11 mouse cellular contexts compared by ENCODE assay signal in genomic region chr13:46703138-46703537, GRCm38 (mm10). TPM values are rescaled to one million over a fixed set of nuclear protein-coding genes. Genes with fewer than 3 reads are reported as not detected.
DNase-seq lines count a peak whose midpoint lies in the region; ATAC-seq and TF ChIP-seq lines count a peak whose summit lies in the region.
"Had no signal": no experiment of that assay in that cellular context is flagged by ENCODE, and none has a peak within 500 bp of the region (broad histone marks: within the 10 kb centered on the region; RNA-seq: fewer than 3 reads in every experiment).

No protein-coding gene starts in this region.

- no peak overlapping the region for H3K4me2 ChIP-seq in forebrain, embryonic 14.5 days (ENCODE audit: low read length)
- no peak overlapping the region for H3K4me2 ChIP-seq in forebrain, embryonic 11.5 days (ENCODE audit: low read depth, low read length, severe bottlenecking)
- H3K4me2 ChIP-seq in liver, embryonic 14.5 days (ENCODE audit: low read depth), result no peak overlapping the region
- H3K4me2 ChIP-seq: midbrain, embryonic 12.5 days had no signal

- H3K27ac ChIP-seq in forebrain, embryonic 14.5 days (ENCODE audit: low read depth, low read length), result no peak overlapping the region
- H3K27ac ChIP-seq in forebrain, embryonic 11.5 days (ENCODE audit: low read depth, low read length), result no peak overlapping the region
- no peak overlapping the region for H3K27ac ChIP-seq in liver, embryonic 14.5 days
- H3K27ac ChIP-seq: midbrain, embryonic 12.5 days had no signal

- peaks cover 34% of the 10 kb centered on the region for H3K36me3 ChIP-seq in forebrain, embryonic 14.5 days (ENCODE audit: control insufficient read depth, insufficient read depth, low read length)
- peaks cover 3% of the 10 kb centered on the region; the same call in 1 of the 2 replicates for H3K36me3 ChIP-seq in forebrain, embryonic 11.5 days (ENCODE audit: control insufficient read depth, insufficient read depth, low read length)
- H3K36me3 ChIP-seq in liver, embryonic 14.5 days (replicated peaks; ENCODE audit: control insufficient read depth, insufficient read depth, low read depth), result peaks cover 37% of the 10 kb centered on the region

- TF ChIP-seq EP300 in liver, embryonic 14.5 days (IDR thresholded peaks at IDR 0.05; ENCODE audit: low read depth), result no peak

- peak; percentile 14 for DNase-seq in forebrain, embryonic 14.5 days (ENCODE audit: low spot score)
- DNase-seq in forebrain, embryonic 11.5 days (ENCODE audit: low spot score), result no peak
- DNase-seq in spleen, postnatal 36 days (ENCODE audit: low spot score in 2 of 2), result peak; percentile 18 to 25
- no peak for DNase-seq in spleen, postnatal 4 days (ENCODE audit: low spot score in 2 of 2)
- DNase-seq in liver, embryonic 14.5 days (ENCODE audit: low read depth in 3 of 3, low spot score in 3 of 3), result no peak
- no peak for DNase-seq in urinary bladder, postnatal 10 days (ENCODE audit: low spot score)
- no peak for DNase-seq in right cerebral cortex, postnatal 4 days
- DNase-seq in testis, postnatal 14 days (ENCODE audit: low spot score), result no peak
- DNase-seq: heart, adult 18-20 months; layer of hippocampus, postnatal 36 days had no signal

- H3K27me3 ChIP-seq in forebrain, embryonic 14.5 days (replicated peaks; ENCODE audit: control insufficient read depth, insufficient read depth, low read length), result no peaks in the 10 kb centered on the region
- H3K27me3 ChIP-seq in forebrain, embryonic 11.5 days (ENCODE audit: control insufficient read depth, insufficient read depth, low read length), result no peaks in the 10 kb centered on the region
- no peaks in the 10 kb centered on the region for H3K27me3 ChIP-seq in liver, embryonic 14.5 days (ENCODE audit: control insufficient read depth, insufficient read depth, low read length)
- H3K27me3 ChIP-seq: midbrain, embryonic 12.5 days had no signal

- H3K4me1 ChIP-seq in forebrain, embryonic 14.5 days (ENCODE audit: control insufficient read depth, insufficient read depth, low read length), result no peaks in the 10 kb centered on the region
- no peaks in the 10 kb centered on the region for H3K4me1 ChIP-seq in forebrain, embryonic 11.5 days (replicated peaks; ENCODE audit: control insufficient read depth, insufficient read depth, low read length)
- H3K4me1 ChIP-seq in liver, embryonic 14.5 days (replicated peaks; ENCODE audit: control insufficient read depth in 2 of 2, insufficient read depth in 2 of 2, low read length in 1 of 2), result no peaks in the 10 kb centered on the region
- H3K4me1 ChIP-seq: midbrain, embryonic 12.5 days had no signal

- H3K9me3 ChIP-seq in forebrain, embryonic 14.5 days (replicated peaks; ENCODE audit: control insufficient read depth, low read length), result no peaks in the 10 kb centered on the region
- no peaks in the 10 kb centered on the region for H3K9me3 ChIP-seq in forebrain, embryonic 11.5 days (ENCODE audit: control insufficient read depth, low read length)
- no peaks in the 10 kb centered on the region for H3K9me3 ChIP-seq in liver, embryonic 14.5 days (ENCODE audit: control insufficient read depth, low read length)
- H3K9me3 ChIP-seq: midbrain, embryonic 12.5 days had no signal

- TF ChIP-seq CTCF in liver, embryonic 14.5 days (IDR thresholded peaks at IDR 0.05; ENCODE audit: low read depth), result peak; percentile 51; the same call in 1 of the 2 replicates

- WGBS in forebrain, embryonic 14.5 days, result 82% methylated on average over 5 of the region's 5 CpGs
- 83% methylated on average over 5 of the region's 5 CpGs for WGBS in forebrain, embryonic 11.5 days
- 80% methylated on average over 5 of the region's 5 CpGs for WGBS in liver, embryonic 14.5 days (ENCODE audit: insufficient replicate concordance)

- H3K4me3 ChIP-seq in forebrain, embryonic 14.5 days (ENCODE audit: low read depth, low read length), result no peak overlapping the region
- H3K4me3 ChIP-seq in forebrain, embryonic 11.5 days (ENCODE audit: low read depth, low read length), result no peak overlapping the region
- H3K4me3 ChIP-seq in liver, embryonic 14.5 days (ENCODE audit: insufficient read depth in 1 of 2, low read depth in 2 of 2, low read length in 2 of 2), result no peak overlapping the region
- H3K4me3 ChIP-seq: midbrain, embryonic 12.5 days had no signal

- ATAC-seq in forebrain, embryonic 14.5 days, result no peak
- no peak for ATAC-seq in forebrain, embryonic 11.5 days (replicated peaks; ENCODE audit: low FRiP score)
- no peak for ATAC-seq in liver, embryonic 14.5 days (ENCODE audit: insufficient read depth)

- no peak overlapping the region for H3K9ac ChIP-seq in forebrain, embryonic 14.5 days (ENCODE audit: low read length)
- H3K9ac ChIP-seq in forebrain, embryonic 11.5 days (ENCODE audit: low read length), result no peak overlapping the region
- H3K9ac ChIP-seq in liver, embryonic 14.5 days (replicated peaks), result no peak overlapping the region
- H3K9ac ChIP-seq: midbrain, embryonic 12.5 days had no signal

RNA-seq across cellular contexts. Expression of gene Nup153, which starts 24.6 kb away (rescaled TPM):
- 25.6 and 27.3 TPM in 2 replicates for polyA plus RNA-seq in forebrain, embryonic 14.5 days (2014; fragmentation: Nextera tagmentation; extraction: Ambion mirVana)
- 49.3 and 49.7 TPM in 2 replicates for polyA plus RNA-seq in forebrain, embryonic 11.5 days (2014; fragmentation: Nextera tagmentation; extraction: Ambion mirVana)
- 32.6 and 37.9 TPM in 2 replicates for polyA plus RNA-seq in liver, embryonic 14.5 days (2012; rRNA removed)
- polyA plus RNA-seq in liver, embryonic 14.5 days (2014; fragmentation: Nextera tagmentation; extraction: Ambion mirVana), result 21.0 and 21.6 TPM in 2 replicates

RNA-seq across cellular contexts. Expression of gene Fam8a1, which starts 33.8 kb away (rescaled TPM):
- 13.6 and 14.9 TPM in 2 replicates for polyA plus RNA-seq in forebrain, embryonic 14.5 days (2014; fragmentation: Nextera tagmentation; extraction: Ambion mirVana)
- 9.3 and 10.8 TPM in 2 replicates for polyA plus RNA-seq in forebrain, embryonic 11.5 days (2014; fragmentation: Nextera tagmentation; extraction: Ambion mirVana)
- polyA plus RNA-seq in liver, embryonic 14.5 days (2012; rRNA removed), result 4.7 and 7.7 TPM in 2 replicates
- polyA plus RNA-seq in liver, embryonic 14.5 days (2014; fragmentation: Nextera tagmentation; extraction: Ambion mirVana), result 2.6 and 3.1 TPM in 2 replicates

Comparison
In these comparisons a context has a peak if more than half of its experiments do, and no peak if none do; other contexts are left out.
1. DNase-seq: peak in forebrain, embryonic 14.5 days (single experiment) and spleen, postnatal 36 days (2 of 2); none in forebrain, embryonic 11.5 days (single experiment), spleen, postnatal 4 days (0 of 2), liver, embryonic 14.5 days (0 of 3), urinary bladder, postnatal 10 days (single experiment), right cerebral cortex, postnatal 4 days (single experiment) and testis, postnatal 14 days (single experiment).